Mouse (Mus musculus): Measurements from ENCODE around the gene Cd7.

DNA sequence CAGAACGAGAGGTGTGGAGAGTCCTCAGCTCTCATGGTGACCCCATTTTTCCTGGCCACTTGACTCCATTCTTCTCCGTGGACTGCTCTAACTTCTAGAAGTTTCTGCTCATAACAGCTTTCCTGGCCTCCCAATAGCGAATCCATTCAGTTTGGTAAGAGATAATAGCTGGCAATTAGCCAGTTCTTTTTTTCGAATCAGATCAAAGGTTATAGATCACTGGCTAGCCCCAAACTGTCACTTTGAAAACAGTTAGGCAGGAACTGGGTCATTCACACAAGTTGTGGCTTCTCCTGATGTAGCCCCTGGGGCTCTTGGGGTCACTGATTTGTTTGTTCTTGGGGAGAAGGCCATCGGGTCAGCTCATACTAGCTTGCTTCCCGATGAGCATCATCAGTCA, 44.5 kb downstream of the Cd7 start:
- TF ChIP-seq CTCF (conservative IDR thresholded peaks at IDR 0.05; ENCODE audit: low read length) (no peak), POU5F1 (IDR thresholded peaks at IDR 0.05; ENCODE audit: borderline replicate concordance, low read length) (no peak)
